Mouse (Mus musculus) 3134 (cell line): ENCODE data around the gene Vmn1r6.
"Not testable (repeated sequence)": the region's sequence is repeated elsewhere in the genome, so short reads cannot be mapped to it uniquely, and the experiment has no call there.

Experiments used
- DNase-seq: peaks from one replicate; pipeline ENCODE4 v3.0.0-alpha.2; 2011; ENCODE audit warnings: low spot score; ENCODE audit not compliant: insufficient read length; ENCODE audit errors: extremely low read depth

The Vmn1r6 gene

DNA sequence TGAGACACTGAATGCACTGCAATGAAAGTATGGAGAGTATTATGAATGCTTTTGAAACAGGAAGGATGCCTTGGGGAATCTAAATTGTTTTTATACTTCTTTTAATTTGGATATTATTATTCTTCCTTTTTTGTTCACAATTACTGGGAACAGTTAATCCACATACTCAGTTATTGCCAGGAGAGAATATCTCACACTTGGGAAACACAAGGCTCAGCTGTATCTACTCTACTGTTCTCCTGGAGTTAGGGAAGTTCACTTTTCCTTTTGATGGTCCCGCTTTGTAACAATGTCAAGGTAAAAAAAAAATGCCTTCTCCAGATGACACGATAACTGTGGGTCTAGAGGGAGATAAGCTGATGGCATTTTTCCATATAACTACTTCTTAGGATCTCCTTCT is at the start of gene Vmn1r6:
Vmn1r6 (plus strand) TSS at position 301 of the 400 bp plus-strand sequence.
- no peak for DNase-seq

DNA sequence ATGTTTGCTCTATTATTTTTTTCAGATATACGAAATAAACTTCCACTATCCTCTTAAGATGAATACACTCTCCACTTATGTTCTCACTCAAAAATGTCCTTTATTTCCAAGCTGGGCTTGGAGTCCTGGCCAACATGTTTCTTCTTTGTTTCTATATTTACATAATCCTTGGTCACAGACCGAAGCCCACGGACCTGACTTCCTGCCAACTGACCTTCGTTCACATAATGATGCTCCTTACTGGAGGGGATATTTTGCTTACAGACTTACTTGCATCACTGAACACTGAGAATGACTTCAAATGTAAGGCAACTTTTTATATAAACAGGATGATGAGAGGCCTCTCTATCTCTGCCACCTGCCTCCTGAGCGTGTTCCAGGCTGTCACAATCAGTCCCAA is 40.6 kb upstream of the Vmn1r6 start:
- DNase-seq: no peak

DNA sequence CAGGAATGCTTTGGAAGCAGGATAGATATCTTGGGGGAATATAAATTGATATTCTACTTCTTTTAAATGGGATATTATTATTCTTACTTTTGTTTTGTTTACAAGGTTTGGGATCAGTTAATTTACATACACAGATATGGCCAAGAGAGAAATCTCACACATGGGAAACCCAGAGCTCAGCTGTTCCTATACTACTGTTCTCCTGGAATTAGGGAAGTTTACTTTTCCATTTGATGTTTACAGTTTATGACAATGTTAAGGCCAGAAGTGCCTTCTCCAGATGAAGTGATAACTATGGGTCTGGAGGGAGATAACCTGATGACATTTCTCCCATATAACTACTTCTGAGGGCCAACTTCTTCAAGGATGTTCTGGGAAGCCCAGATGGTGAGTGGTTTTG is 27.1 kb upstream of the Vmn1r6 start, which contains the start of gene Vmn1r5:
Vmn1r5 (plus strand) TSS at position 301 of the 400 bp plus-strand sequence.
- DNase-seq: no peak

GRCm38 (mm10) chr6:57025224-57025623 is 28.2 kb downstream of the Vmn1r6 start, which contains the start of gene Vmn1r7:
Gene Vmn1r7, minus strand, starts transcription at chr6:57025324.
- DNase-seq: not testable (repeated sequence)

GRCm38 (mm10) chr6:57031984-57032383 is 34.9 kb downstream of the Vmn1r6 start, which contains the start of gene Vmn1r8:
Gene Vmn1r8, plus strand, starts transcription at chr6:57032284.
- no peak for DNase-seq

DNA sequence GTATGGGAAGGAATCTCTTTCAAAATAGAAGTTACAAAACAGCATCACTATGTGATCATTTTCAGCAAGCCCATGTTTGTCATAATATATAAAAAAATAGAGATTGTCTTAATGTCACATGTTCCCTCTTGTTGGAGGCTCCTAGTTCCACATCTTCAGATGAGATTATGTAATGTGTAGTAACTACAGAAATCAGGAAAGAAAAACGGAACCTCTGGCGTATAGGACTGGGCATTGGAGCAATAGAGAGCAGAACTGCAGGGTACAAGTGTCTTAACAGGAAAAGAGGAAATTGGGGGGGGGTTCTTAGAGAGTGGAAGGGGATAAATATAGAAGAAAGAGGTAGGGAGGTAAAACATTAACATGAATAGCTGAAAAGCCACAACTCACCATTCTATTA is 37.6 kb downstream of the Vmn1r6 start:
- DNase-seq: no peak
